Mouse (Mus musculus) induced T-regulatory cell, adult 2 months (primary cell): ENCODE results near the gene Tent5c.

ENCODE experiments used
- DNase-seq: peaks from one replicate; pipeline ENCODE4 v3.0.0-alpha.2; 2012; ENCODE audit warnings: low read depth

Tent5c gene

DNA sequence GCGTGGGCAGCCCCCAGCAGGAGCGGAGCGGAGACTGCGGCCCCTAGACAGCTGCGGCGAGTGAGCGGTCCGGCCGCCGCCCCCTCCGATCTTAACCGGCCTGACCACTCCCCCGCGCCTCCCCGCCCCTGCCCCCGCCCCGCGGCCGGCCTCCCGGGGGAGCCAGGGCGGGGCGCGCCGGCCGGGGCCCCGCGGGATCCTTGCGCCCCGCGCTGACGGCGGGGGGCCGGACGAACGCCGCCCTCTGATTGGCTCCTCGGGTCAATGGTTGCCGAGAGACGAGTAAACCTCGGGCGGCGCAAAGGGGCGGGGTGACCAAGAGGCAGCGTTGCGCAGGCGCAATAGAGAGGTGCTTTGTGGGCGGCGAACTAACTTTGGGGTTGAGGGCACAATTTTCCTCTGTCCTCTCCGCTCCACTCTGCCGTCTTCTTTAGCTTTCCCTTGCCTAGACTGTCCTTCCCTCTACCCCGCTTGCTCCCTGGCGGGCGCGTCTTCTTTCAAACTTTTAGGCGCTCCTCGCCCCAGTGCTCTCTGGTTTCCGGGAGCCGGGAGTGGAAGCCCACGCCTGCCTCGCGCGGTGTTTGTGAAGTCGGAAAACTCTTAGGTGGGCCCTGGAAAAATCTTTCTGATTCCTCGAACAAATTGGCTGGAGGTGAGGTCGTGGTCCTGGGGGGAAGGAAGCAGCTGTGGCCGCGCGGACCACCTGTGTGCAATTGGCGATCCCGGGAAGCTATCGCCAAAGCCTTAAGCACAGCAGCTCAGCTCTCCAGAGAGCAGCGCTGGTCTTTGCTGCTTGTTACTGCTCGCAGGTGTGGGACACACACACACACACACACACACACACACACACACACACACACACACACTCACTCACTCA lies at the start of gene Tent5c:
TSS of gene Tent5c (minus strand) at position 192 of the 877 bp plus-strand sequence.
- peak; percentile 99 for DNase-seq

DNA sequence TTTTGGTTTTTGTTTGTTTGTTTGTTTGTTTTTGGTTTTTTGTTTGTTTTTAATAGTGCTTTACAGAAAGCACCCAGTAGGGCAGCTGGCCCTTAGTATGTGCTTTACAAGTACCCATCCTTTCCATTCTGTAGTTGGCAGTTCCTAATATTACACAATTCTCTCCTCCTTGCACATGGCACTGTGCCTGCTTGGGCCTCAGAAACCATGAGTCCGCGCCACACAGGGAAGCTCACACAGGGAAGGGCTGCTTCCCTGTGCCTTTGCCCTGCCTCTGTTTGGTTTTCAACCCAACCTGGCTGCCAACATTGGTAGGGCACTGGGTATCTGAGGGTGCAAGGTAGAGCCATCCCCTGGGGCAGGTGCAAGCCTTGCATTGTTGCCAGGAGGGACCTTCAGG lies 47.6 kb upstream of the Tent5c start:
- DNase-seq, result no peak

GRCm38 (mm10) chr3:100535902-100536301 lies 46.8 kb upstream of the Tent5c start:
- no peak for DNase-seq

GRCm38 (mm10) chr3:100535298-100535697 lies 46.2 kb upstream of the Tent5c start:
- DNase-seq, result no peak

DNA sequence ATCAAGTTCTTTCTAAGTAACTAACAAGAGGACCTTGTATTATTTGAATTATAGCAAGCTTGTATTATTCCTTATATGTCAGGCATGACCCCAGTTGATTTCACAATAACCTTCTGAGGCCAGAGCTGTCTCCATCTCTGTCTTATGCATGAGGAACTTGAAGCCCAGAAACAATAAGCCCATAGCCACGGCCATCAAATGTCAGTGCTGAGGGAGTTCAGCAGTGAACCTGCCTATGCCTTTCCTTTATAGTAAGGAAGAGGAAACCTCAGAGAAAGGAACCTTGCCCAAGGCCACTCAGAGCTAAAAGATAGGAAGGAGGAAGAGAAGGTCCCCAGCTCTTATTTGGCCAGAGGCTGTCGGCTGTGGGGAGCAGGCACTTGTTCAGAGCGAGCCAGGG lies 45.3 kb upstream of the Tent5c start:
- DNase-seq, result no peak

GRCm38 (mm10) chr3:100533429-100533828 lies 44.3 kb upstream of the Tent5c start:
- peak; percentile 35 for DNase-seq

DNA sequence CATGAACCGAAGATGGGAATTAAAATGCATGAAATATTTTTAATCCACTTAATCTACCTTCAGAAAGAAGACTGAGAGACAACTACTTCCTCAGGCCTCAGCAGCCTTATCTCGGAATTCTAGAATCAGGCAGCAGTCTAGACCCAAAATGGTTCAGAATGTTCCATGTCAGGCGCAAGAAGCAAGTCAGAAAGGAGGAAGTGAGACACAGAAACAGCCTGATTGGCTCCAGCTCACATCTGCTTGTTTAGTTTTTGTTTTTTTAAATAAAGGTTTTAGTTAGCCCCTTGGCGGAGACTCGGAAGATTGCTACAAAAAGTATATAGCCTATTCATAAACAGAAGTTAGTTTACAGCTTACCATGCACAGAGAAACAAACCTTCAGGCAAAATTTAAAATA lies 41.8 kb upstream of the Tent5c start:
- no peak for DNase-seq

DNA sequence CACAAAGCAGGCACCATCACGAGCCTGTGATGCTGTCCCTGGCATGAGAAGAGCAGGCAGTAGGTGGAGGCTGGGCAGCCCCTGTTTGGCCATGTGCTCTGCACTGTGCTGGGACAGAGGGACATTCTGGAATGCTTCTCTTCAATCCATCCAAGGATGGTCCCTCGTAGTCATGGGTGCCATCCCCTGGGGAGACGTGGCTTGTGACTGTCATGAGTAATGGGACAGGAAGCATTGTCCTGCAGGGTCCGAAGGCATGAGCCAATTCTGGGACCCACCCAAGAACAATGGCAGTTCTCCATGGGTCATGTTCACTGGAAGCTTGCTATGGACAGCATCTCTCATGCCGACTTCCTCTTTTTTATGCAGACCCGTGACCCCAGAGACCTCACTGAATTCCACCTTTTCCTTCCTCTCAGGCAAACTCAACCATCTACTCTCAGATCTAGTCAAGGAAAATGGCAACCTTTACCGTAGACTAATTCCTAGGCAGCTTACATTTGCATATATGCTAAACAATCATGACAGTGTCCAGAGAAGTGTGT lies 41.2 kb upstream of the Tent5c start:
- no peak for DNase-seq

DNA sequence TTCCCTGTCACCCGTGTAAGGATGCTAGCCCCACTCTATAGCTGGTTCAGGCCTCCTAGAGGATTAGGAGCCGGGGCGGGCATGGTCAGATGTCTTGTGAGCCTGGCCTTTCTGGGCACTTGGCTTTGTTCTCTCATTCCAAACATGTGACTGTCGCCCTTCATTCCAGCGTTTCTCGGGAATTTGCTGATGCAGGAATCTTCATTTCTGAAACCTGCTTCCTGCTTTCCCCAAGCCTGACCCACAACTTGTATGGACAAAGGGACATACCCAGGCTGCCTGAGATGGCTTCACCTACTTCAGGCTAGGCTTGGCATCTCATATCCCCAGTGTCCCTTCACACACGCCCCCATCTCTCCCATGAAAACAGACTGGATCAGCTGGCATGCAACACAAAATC lies 33.5 kb upstream of the Tent5c start:
- no peak for DNase-seq

- DNase-seq, result no peak
Measured at GRCm38 (mm10) chr3:100521626-100522025, 32.5 kb upstream of the Tent5c start.

DNA sequence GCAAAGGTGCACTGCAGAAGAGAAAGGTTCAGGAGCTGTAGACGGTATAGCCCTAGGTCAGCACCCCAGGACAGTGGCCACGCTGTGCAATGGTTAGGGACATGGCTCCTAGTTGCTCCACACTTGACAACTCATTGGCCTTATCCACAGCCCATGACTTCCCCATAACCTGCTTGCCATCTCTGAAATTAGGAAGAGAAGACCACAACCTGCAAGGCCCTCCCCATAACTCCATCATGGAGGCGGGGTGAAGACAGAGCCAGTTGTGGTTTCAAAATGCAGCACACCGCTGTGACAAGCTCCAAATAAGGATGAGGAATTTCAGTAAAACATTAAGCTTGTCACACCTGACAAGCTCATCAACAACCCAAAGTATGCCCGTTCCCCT lies 26.6 kb upstream of the Tent5c start:
- DNase-seq, result no peak

GRCm38 (mm10) chr3:100515093-100515753 lies 26.1 kb upstream of the Tent5c start:
- no peak for DNase-seq

- no peak for DNase-seq
Measured at GRCm38 (mm10) chr3:100507174-100507573, 18.1 kb upstream of the Tent5c start.

DNA sequence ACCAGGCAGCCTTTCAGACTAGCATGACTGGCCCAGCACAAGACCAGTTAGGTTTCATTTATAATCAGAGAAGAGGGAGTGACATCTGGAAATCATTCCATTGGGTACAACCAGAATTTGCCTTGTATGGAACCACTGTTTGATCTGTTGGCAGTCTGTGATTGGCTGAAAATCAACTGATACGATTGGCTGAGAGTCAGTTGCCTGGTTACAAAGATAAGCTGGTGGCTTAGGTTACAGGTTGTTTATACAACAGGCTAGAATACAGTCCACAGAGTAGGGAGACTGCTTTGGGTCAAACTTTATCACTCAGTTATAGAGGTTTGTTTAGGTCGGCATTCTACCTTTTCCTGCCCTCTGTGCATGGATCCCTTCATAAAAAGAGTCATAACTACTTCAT lies 17.6 kb upstream of the Tent5c start:
- DNase-seq, result no peak

DNA sequence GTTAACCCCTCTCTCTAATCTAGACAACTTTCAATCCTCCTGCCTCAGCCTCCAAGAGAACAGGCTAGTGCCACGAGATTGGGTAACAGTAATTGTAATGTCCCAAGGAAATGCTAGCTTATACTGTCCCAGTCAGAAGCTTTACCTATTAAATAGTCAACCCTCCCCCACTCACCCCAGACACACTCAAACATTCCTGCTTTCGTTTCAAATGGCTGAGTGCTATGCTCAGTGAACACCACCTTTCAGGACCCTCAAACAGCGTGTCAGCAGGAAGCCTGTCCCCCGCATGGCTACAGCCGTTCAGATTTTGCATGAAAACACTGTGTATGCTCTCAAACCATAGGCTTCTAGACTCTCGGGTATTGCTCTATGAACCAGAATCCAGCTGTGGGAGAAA lies 14.8 kb upstream of the Tent5c start:
- no peak for DNase-seq

- peak; percentile 75 for DNase-seq
Measured at GRCm38 (mm10) chr3:100502516-100502915, 13.4 kb upstream of the Tent5c start.

GRCm38 (mm10) chr3:100501899-100502298 lies 12.8 kb upstream of the Tent5c start:
- DNase-seq, result no peak

GRCm38 (mm10) chr3:100496081-100496480 lies 7.0 kb upstream of the Tent5c start:
- DNase-seq, result no peak

- DNase-seq, result peak; percentile 18
Measured at GRCm38 (mm10) chr3:100495456-100495855, 6.3 kb upstream of the Tent5c start.

DNA sequence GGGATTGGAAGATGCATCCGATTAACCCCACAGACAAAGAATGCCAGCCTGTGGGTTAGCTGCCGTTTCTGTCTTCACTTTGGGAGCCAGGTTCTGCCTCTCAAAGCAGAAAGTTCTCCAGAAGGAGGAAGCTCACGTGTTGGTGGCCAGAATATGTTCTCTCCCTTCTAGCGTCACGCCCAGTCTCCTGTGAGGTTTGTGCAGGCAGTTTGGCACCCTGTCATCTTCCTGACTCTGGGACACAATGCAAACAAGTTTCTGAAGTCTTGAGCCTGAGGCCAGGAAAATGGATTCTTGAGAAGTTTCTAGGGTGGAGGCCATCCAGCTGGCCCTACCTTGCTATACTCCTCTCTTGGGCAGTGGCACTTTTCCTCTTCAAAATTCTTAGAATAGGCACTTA lies 5.8 kb upstream of the Tent5c start:
- no peak for DNase-seq

DNA sequence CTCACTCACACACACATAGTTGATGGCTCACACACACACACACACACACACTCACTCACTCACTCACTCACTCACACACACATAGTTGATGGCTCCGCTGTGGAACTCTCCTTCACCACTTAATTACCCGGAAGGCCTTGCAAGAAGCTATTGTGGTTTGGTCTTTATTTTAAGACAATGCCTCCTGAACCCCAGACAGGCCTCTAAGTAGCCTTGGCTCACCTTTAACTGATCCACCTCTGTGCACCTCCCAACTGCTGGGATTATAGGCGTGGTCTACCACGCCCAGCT lies 831 bp upstream of the Tent5c start:
- peak; percentile 63 for DNase-seq

- peak; percentile 87 for DNase-seq
Measured at GRCm38 (mm10) chr3:100488251-100489132, 632 bp downstream of the Tent5c start.
